Mouse (Mus musculus) c-Kit-positive CD71-positive TER-119-negative erythroid progenitor cells, embryonic 14.5 days (primary cell): ENCODE measurements around the gene Arhgef17.

ENCODE experiments used
- DNase-seq: peaks from one replicate; pipeline ENCODE4 v3.0.0-alpha.2; 2013; ENCODE audit warnings: low read depth

The Arhgef17 gene

DNA sequence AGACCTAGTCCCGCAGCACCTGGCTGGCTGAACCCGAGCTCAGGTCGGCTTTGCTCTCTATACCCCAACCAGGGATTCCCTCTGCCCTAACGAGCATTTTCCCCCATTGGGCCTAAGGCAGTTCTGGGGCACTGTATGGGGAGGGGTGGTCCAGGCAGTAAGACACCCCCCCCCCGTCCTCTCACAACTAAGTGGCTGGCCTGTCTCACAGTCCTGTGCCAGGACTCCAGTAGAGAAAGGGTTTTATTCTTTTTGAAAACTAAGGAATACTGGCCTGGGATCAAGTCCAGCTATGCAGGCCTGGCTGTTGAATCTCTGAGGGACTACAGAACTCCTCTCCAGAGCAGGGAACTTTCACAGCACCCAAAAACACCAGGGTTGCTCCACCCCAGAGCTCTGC is 16.7 kb downstream of the Arhgef17 start:
- no peak for DNase-seq

DNA sequence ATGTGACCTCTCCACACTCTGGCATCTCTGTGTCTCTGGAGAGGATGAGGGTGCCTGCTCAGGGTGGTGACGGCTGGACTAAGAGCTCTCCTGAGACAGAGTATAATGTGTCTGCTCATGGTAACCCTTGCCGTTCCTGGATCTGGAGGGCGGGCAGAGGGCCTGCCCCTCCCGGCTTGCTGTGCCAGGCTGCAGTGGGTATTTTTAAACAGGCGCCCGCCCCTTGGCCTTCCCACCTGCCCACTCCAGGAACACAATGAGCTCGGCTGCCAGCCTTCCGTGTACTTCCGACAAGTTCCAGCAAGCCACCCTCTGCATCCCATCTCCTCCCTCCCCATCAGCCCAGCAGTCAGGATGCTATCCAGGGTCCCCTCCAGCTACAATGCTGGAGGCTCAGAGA is 20.1 kb downstream of the Arhgef17 start:
- no peak for DNase-seq

DNA sequence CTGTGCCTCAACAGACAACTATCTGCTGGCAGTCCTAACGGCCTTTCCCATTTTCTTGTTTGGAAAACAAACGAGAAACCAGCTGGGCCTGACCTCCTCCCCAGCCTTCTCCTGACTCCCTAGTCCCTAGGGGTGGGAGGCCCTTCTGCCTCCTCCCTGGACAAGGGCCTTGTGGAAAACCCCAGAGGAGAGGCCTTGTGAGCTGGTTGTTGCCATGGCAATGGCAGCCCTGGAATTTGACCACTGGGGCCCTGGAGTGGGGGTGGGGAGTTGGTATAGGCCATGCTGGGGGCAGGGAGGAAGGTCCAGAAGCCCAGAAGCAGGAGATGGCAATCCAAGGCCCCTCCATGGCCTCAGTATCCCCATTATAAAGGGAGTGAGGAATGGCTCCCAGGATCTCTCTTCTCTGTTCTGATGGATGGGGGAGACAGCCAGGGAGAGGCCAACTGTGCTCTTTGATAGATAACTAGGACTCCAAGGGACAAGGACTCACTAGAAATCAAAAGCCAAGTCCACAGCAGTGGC is 20.6 kb downstream of the Arhgef17 start:
- DNase-seq: no peak

DNA sequence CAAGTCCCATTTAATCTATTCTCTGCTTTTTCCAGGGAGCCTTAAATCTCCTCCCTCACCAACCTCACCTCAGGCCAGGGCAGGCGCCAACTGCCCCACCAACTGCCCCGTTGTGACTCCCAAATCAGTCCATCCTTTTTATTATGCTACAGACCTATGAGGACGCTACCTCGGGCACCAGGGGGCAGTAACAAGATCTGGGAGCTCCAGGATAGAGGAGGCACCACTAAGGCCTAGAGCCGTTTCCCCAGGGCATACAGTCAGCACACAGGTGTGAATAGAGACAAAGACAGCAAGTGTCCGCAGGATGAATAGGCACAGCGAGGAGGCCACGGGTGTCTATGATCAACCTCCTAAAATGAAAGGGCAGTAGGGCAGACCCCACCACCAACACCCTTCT is 23.3 kb downstream of the Arhgef17 start:
- DNase-seq: no peak

DNA sequence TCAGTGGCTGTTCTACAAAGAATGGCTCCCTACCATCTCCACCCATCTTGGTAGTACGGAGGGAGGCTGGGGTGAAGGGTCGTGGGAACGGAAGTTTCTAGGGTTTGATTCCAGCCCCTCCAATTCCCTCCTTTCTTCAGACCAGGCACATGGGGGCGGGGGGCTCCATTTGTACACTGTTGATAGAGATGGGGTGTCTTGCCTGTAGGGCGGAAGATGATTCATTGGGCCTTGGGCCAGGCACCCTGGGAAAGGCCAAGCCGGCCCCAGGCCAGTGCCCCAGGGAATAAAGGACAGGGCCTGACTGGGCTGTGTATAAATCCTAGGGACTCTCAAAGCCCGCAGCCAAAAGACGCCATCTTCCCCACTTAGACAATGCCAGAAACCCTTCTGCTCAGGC is 23.8 kb downstream of the Arhgef17 start:
- DNase-seq: no peak

DNA sequence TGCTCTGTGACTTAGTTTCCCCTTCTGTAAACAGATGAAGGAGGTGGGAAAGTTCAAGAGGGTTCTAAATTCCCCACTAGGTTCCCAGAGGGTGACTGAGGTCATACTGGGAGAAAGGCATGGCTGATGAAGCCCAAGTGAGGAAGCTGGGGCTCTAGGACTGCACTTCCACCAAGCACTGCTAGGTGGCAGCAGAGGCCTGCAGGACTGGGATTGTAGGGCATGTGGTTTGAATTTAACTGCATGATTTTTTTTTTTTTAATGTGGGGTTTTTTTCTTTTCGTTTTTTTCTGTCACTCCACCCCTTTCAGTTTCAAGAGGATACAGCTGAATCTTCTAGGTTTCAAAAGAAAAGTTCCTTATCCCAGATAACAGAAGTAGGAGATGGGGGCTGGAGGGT is 24.7 kb downstream of the Arhgef17 start:
- peak; percentile 50 for DNase-seq

DNA sequence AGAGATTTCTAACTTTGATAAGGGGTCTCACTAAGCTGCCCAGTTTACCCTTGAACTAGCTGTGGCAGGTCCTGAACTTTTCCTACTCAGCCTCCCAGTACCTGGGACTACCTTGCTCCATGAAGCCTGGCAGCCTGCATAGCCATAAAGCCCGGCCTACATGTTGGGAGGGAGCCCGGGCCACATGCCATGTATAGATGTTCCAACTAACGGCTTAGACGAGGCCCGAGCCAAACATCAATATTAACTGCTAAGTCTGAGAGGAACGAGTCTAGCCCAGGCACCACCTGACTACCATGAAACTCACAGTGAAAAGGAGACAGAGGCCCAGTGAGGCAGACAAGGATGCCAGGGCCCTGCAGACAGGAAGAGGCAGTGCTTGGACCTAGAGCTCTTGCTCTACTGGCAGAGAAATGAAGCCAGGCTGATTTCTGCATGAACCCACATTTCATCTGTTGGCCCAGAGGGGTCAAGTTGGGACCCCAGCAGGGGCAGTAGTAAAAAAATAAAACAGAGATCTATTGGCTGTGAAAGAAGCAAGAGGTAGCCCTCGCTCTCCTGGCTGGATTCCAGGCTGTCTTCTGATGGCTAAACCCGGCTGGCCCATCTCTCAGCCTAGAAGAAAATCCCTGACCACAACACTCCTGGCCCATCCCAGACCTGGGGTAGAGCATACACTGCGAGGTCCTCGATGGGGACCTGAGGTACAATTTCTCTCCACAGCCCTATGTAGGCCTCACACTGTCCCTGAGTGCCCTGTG is 25.7 kb downstream of the Arhgef17 start:
- no peak for DNase-seq

DNA sequence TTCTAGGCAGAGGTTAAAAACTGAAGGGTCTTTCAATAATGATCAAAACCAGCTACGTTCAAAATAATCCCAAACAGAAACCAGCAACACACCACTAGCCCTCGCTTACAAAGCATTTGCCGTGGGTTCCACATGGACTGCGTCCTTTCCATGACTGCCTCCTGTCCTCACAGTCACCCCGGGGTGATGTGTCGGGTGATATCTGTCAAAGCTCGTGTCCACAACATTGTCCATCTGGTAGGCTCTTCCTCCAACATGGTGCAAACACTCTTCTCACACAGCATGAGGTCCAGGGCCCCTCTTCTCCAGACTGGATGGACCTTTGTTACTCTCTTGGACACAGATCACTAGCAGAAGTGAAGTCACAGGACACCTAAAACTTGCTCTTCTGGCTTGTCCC is 26.9 kb downstream of the Arhgef17 start:
- DNase-seq: no peak

DNA sequence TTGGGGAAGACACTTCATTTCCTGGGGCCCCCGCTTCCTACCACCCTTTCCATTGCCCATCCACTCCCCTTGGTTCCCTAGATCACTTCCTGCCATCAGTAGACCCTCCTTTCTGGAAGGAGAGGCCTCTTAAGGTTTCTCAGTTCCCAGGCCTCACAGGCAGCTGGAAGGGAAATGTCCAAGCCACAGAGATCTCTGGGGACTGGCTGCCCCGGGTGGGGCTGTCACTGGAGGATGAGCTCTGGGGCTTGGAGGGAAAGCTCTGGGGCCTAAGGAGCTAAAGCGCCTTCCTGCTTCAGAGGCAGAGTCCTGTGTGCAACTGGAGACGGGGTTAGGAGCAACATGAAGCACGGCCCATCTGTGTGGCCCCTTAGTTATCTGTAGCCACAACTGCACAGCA is 27.3 kb downstream of the Arhgef17 start:
- no peak for DNase-seq

DNA sequence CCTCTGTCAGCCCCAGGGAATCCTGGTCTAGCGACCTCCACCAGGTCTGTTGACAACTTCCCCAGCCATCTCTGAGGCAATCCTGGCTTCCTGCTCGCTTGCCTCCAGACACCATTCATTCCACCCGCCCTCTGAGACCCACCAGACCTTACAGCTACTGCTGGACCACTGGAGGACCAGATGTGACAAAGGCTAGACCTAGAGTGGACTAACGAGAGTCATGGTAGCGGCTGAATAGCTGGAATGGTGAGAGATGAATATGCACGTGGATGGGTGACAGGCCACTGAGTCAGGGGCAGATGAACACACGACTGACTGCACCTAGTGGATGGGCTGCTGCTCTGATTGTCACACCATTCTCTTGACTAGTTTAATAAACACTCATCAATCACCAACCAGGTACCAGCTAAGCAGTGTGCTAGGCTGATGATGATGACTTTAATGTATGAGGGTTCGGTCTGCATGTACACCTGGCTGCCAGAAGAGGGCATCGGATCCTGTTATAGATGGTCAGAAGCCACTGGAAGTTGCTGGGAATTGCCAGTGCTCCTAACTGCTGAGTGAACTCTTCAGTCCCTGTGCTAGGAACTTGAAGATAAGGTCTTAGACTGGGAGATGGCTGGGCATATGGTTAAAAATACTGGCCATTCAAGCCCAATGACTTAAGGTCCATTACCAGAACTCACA is 29.3 kb downstream of the Arhgef17 start:
- no peak for DNase-seq

DNA sequence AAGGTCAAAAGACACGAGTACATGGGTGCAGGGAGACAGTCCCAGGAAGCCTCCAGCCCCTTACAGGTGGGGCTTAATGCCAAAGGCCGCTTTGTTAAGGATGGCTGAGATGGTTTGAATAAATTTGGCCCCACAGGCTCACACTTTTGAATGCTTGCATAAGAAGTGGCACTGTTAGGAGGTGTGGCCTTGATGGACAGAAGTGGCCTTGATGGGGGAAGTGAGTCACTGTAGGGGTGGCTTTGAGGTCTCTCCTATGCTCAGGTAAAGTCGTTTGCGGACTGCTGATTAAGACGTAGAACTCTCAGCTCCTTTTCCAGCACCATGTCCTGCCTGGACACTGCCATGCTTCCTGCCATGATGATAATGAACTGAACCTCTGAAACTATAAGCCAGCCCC is 34.1 kb downstream of the Arhgef17 start:
- DNase-seq: no peak

DNA sequence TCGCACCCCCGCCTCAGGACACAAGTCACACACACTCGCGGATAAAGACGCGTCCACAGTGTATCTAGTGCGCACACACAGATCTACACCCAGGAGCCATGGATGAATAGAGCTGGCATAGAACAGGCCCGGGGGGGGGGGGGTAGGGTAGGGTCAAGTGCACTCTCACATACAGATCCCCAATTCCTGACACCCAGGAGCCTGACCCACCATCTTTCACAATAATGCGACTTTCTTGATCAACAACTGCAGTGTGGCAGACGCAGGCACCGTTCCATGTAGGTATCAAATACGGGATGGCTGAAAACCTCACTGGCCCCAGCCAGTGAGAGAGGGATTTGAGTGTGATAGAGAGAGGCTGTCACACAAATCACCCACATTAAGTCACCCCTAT is 37.1 kb downstream of the Arhgef17 start:
- no peak for DNase-seq

DNA sequence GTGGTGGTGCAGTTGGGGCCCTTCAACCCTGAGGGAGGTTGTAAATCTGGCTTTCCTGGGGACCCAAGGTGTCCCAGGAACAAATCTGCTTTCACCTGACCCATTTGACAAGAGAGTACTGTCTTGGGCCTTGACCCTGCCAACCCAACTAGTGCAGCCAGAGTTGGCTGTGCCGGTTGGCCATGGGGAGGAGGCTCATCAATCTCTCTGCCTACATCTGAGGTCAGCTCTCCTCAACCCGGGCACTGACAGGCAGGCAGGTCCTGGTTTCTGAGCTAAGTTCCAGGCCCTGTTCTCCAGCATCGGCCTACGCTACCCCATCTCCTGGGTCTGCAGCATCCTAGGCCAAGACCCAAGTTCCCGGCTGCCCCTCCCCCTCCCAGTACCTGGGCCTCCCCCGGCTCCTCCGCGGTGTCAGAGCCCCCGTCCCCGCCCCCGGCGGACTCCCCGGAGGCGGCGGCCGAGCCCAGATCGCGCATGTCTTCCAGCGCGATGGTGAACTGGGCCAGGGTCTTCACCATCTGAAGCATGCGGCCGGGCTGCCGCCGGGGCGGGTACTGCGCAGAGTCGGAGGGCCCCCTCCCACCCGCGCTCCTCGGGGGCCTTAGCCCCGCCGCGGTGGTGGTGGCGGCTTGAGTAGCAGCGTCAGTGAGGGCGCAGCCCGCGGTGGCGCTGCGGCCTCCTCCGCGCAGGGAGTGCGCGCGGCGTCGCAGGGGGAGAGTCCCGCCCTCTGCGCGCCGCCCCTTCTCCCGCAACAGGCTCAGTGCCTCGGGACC is 37.7 kb downstream of the Arhgef17 start:
- DNase-seq: no peak

DNA sequence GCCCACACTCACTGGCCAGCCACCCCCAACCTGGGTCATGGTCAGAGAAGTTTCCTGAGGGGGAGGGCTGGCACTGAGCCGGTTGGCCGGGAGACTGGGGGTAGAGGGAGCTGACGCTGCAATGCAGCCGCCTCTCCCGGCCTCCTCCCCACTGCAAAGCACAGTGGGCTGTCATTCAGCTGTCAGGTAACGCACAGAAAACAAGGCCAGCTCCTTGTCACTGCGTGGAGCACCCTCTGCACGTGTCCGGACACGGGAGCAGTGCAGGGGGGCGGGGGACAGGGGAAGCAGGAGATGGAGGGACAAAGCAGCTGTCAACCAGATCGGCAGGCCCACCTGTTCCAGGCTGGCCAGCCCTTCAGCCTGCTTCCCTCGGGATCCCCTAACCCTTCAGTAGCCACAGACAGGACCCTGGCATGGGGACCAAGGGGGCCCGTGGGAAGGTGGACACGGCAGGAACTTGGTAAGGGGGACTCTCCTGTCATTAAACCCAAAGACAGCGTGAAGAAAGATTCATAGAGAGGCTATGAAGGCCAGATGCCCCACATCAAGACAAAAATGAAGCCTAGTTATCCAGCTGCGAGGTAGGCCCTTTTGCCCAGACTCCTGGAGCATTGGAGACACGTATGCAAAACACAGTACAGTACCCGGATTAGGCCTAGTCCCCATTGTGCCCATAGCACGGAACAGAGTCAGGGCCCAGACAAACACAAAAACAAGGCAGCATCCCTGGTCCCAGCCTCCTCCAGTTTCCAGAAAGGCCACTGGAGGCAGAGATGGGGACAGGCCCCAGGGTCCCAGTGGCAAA is 38.5 kb downstream of the Arhgef17 start:
- no peak for DNase-seq

DNA sequence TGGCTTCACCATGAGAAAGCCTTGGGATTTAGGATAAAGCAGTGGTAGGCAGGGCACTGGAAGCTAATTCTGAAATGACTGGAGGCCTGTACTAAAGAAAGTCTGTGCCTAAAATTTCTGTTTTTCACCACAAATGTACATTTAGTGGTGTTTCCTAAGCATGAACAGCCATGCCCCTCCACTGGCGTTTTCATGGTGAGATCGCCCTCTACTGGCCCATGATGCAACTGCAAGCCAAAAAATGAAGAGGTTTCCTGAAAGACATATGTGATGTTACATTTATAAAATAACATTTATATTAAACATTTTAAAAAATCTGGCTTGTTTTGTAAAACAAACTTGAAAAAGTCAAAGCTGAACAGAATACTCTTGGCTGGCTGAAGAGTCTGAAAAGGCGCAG is 45.4 kb downstream of the Arhgef17 start:
- peak; percentile 48 for DNase-seq

DNA sequence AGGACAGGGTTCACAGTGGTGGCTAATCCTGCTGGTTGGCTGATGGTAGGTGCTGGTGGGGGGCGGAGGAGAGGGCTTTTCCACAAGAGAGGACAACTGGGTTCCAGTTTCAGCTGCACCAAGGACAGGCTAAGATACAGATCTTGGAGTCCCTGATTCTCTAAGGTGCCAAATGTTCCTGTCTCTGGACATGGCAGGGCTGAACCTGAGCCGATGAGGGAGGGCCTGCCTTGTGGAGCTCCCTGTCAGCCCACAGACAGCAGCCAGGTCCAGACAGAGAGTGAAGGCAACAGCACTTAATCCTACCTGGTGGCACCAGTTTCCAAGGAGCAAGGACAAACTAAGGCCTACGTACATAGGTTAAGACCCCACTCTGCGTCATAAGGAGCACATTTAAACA is 47.4 kb downstream of the Arhgef17 start:
- DNase-seq: no peak

DNA sequence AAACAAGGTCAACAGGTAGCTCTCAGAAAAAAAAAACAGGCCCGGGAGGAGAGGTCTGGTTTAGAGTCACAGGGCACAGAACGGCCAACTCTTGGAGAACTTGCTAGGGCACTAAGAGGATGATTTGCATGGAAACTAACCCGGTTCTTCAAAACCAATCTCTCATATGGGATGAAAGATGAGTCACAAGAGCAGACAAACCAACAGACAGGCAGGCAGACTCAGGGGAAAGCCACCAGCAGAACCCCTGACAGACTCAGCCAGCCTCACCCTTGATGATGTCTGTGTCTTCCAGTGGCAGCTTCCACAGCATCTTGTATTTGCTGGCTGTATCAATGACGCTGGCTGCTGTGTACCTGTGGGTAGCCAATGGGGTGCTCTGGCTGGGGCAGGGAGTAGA is 50.0 kb downstream of the Arhgef17 start:
- DNase-seq: no peak

DNA sequence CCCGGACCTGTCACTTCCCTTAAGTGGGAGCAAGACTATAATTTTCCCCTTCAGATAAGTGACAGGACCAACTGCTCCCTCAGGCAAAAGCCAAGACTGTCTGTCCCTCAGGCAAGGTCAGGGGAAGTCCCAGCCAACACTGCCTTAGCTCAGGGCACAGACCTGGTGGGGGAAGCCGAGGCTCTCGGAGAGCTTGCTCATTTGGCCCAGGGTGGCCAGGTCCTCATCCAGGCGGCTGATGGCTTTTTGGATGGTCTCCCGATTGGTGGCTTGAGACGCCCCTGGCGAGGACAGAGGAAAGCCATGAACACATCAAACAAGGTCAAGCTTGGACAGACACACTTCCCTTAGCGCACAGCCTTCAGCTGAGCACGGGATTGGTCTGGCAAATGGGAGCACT is 50.4 kb downstream of the Arhgef17 start:
- DNase-seq: no peak

DNA sequence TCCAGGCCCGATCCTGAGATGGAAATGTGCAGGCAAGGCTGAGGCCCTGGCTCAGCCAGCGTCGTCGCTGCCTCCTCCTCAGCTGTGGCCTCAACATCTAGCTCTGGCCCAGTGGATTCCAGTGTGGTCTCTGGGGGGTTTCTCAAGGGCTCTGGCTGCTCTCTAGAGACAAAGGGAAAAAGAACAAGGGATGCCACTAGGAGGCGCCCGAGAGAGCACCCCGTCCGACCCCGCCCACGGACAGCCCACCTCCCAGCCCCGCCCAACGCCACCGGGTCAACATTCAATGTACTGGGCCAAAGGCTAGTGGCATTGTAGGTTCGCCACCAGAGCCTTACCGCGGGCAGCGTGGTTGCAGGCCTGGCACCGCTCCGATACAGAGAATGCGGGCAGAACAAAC is 52.3 kb downstream of the Arhgef17 start:
- DNase-seq: peak; percentile 58

DNA sequence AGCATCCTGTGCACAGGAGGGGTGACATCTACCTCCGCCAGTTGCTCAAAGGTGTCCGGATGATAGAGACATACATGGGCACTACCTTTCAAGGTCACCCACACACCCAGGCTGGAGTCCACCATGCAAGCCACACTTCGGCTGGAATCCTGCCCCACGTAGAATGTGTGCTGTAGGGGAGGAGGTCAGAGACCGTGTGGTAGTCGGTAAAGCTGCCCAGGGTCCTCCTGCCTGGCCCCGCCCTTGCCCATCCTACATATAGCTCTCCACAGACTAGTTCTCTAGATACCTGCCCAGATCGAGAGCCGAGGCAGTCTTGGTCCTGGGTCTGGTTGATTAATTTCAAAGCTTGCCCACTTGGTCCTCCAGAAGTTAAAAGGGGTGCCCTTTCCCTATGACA is 55.1 kb downstream of the Arhgef17 start:
- DNase-seq: no peak

DNA sequence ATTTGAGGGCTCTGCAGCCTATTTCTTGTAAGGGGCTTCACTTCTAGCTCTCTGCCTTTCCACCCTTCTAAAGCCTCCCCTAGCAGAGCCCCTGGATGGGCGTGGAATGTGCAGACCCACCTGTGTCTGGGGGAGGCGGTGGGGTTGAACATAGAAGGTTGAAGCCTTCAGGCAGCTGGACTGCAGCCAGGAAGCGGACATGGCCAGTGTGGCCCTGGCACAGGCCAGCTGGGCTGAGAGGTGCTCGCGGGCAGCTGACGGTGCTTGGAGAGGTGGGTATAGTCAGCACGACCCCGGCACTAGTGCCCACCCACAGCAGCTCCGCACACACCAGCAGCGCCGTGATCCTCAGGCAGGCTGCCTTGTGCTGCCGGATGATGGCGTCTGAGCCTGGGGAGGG is 55.6 kb downstream of the Arhgef17 start:
- DNase-seq: no peak

DNA sequence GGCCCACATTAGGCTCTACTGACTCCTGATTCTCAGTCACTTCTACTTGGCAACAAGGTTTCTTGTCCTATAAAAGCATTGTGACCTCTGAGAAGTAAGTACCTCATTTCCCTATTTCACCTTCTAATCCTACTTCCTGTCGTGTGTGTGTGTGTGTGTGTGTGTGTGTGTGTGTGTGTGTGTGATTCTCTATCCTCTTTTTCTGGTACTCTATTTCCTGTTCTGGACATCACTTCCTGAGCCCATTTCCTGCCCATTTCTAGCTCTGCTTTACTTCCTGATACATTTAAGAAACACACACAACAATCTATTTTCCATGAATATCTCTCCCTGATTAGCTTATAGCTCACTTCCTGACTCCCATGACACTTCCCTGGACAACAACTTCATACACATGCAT is 56.1 kb downstream of the Arhgef17 start:
- DNase-seq: no peak
